Mouse (Mus musculus) gastrocnemius, postnatal 25 days (tissue): Measurements from ENCODE around the gene Adap2. TPM values are rescaled to one million over a fixed set of nuclear protein-coding genes. Genes with fewer than 3 reads are reported as not detected.
A peak's percentile ranks its signal among the peaks of the same experiment; 100 is the strongest.
"Not testable (repeated sequence)": the region's sequence is repeated elsewhere in the genome, so short reads cannot be mapped to it uniquely, and the experiment has no call there.

Source experiments
- DNase-seq: peaks from one replicate; pipeline ENCODE4 v3.0.0; 2022
- long read RNA-seq, 2 experiments: library from polyadenylated mRNA; stranded (forward); transcript quantifications; one replicate each; pipeline ENCODE4 v2.0.0; 2021
- total RNA-seq, 2 experiments: library from RNA; stranded (reverse); gene quantifications; 1 replicate in 1 of 2; 2 replicates in 1 of 2; pipeline ENCODE4 v1.2.3; 2021

Adap2 gene
- total RNA-seq, result 1 to 10 TPM; 5.0 to 6.0 TPM
- long read RNA-seq, experiment 1, result 0 reads
- long read RNA-seq, experiment 2, result 0 reads

DNA sequence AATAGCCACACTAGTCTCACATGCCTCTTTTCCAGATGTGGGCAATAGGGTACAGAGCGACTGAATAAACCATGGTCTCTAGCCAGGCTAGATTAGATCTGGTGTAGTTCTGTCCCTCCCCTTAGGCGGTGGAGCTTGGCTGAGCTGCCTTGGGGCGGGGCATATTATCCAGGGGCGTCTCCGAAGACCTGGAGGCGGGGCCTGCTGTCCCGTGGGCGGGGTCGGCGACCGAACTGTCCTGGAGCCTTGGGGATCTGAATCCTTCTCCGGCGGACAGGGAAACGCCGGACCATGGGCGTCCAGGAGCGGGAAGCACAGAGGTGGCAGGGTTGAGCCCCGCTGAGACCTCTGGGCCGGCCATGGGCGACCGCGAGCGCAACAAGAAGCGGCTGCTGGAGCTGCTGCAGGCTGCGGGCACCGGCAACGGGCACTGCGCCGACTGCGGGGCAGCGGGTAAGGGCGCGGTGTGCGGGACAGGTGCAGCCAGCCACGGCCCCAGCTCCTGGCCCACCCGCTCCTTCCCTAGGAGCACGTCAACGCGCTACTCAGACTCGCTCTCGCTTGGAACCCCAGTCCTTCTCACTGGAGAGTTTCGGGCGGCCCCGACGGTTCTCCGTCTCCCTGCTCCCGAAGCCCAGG, at the start of gene Adap2:
Adap2 (plus strand) TSS at position 249 of the 639 bp plus-strand sequence.
- peak; percentile 91 for DNase-seq

DNA sequence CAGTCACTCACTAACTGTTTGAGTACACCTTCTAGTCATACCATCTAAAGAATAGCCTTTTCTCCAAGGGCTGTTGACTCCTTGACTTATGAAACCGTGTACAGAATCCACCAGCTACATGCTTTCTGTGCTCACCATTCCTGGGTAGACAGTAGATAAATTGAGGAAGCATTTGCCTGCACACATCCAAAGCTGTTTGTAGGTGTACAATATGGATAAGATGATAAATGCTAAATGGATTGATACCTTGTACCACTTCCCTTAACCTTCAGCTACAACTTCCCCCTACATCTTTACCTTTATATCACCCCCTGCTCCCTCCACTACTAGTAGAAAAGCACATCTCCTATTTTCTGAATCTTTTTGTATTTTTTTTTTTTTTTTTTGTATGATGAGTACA, 49.5 kb upstream of the Adap2 start:
- DNase-seq, result no peak

DNA sequence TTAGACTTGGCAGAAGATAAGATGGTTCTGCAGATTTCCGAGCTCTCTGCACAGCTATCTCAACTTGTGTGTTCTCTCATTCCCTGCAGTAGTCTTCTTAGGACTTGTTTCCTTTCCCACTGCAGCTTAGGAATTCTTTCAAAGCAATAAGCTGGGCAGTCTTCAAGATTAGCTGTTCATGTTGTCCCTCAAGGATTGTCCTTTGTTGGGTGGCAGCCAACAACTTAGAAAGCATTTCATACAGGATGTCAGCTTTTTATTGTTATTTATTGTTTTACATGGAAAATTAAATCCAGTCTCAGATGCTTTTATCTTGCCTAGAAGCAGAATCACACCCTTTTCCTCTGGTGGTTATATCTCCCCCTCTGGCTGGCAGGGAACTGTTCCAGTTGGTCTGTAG, 37.5 kb upstream of the Adap2 start:
- no peak for DNase-seq

DNA sequence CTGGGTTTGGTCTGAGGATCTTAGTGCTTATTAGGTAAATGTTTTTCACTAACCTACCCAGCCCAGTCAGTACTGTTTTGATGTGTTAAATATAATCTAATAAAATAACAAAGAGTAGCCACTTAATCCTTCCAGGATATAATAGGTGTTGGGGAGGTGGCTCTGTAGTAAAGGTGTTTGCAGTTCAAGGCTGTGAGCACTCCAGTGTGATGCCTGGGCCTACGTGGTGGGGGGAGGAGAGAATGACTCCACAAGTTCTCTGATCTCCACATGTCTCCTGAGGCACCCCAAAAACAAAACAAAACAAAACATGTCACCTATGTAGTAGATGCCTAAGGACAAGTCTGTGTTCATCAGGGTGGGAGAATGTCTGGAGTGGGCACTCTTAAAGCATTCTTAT, 21.9 kb upstream of the Adap2 start:
- no peak for DNase-seq

- no peak for DNase-seq
These were observed 19.2 kb upstream of the Adap2 start for GRCm38 (mm10) chr11:80134744-80135143.

GRCm38 (mm10) chr11:80135954-80136683, 17.8 kb upstream of the Adap2 start:
- DNase-seq, result no peak

- no peak for DNase-seq
These were observed 17.1 kb upstream of the Adap2 start for GRCm38 (mm10) chr11:80136786-80137185.

DNA sequence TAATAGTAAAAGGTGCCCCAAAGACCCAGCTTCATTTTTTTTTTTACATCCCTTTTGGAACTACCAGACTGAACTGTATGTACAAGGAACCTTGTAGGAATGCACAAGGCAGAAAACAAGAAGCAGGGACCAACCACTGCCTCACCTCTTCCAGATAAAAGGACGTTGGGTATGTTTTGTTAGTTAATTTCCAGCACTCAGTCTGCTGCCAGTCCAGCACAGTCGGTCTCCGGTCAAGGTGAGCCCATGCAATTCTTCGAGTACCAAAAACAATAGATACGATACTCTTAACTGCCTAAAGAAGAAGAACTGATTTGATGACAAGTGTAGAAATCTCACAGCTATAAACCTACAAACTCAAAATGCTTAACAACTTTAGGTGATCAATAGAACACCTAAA, 16.1 kb upstream of the Adap2 start:
- DNase-seq, result no peak

DNA sequence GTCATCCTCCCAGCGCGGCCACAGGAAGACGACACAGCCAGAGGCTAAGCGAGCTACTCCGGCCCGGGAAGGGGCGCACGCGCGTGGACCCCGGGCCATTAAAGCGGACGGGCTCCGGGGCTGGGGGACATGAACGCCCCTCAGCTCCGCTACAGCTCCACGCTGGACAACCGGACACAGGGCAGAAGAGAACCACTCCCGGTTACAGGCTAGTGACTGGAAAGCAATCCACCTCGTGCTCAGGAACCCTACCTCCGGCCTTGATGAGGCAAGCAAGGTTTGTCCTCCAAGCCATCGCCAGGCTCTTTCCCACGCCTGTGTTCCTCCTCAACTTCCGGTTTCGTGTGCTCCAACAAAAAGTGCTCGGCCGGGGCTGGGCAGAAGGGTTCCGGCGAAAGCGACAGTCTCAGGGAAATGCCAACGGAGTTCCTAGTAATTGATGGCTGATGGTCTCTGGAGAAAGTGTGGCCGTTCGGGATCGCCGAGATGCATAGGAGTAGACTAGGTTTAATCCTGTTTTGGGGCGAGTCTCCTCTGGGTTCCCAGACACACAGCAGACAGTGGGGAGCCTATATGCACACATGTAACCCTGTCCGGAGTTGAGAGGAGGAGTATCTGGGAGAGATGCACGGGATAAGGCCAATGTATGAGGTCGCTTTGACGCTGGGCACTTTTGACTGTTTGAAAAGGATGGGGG, 11.9 kb upstream of the Adap2 start, which contains the start of gene Tefm:
Tefm (minus strand) TSS at position 351 of the 697 bp plus-strand sequence.
- peak; percentile 77 for DNase-seq

GRCm38 (mm10) chr11:80142872-80143271, 11.0 kb upstream of the Adap2 start:
- no peak for DNase-seq

DNA sequence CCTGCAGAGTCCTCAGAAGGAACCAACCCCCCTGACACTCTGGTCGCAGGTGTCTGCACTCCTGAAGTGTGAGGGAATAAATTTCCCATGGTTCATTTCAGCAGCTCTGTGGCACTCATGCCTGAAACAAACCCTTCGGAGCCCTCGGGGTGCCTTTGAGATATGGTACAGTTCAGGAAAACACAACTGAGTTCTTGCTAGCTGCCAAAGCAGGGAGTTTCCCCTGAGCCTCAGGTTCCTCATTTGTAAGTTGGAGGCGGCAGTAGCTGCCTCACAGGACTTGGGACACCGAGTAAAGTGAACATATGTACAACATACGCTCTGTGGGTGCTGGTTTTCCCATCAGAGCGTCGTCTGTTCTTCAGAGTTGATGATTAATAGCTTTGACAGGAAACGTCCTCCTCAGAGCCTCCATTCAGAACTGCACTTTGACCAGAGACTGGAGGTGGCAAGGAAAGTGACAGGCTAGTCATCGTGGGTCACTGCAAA, 8.1 kb upstream of the Adap2 start:
- DNase-seq, result no peak

- no peak for DNase-seq
These were observed 6.2 kb upstream of the Adap2 start for GRCm38 (mm10) chr11:80147748-80148147.

DNA sequence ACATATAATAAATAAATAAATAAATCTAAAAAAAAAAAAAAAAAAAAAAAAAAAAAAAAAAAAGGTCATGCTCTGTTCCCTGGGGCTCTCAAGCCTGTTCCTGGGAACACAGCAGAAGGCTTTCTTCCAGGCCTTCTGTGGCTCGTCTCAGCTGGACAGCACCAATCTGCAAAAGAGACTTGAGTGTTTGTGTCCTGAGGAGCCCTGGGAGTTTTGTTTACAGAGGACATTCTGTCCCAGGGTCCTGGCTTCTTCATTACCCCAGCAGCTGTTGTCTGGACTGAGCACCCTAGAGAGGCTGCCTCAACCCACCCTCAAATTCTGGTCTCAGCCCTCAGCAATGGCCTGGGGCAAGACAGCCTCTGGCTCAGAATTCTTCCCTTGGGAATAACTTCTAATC, 5.6 kb upstream of the Adap2 start:
- peak; percentile 75 for DNase-seq

DNA sequence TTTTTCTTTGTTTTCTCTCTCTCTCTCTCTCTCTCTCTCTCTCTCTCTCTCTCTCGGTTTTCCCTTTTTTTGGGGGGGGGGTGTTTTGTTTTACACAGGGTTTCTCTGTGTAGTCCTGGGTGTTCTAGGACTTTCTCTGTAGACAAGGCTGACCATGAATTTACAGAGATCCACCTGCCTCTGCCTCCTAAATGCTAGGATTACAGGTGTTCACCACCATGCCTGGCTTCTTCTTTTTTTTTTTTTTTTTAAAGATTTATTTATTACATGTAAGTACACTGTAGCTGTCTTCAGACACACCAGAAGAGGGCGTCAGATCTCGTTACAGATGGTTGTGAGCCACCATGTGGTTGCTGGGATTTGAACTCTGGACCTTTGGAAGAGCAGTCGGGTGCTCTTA, 4.9 kb upstream of the Adap2 start:
- not testable (repeated sequence) for DNase-seq

DNA sequence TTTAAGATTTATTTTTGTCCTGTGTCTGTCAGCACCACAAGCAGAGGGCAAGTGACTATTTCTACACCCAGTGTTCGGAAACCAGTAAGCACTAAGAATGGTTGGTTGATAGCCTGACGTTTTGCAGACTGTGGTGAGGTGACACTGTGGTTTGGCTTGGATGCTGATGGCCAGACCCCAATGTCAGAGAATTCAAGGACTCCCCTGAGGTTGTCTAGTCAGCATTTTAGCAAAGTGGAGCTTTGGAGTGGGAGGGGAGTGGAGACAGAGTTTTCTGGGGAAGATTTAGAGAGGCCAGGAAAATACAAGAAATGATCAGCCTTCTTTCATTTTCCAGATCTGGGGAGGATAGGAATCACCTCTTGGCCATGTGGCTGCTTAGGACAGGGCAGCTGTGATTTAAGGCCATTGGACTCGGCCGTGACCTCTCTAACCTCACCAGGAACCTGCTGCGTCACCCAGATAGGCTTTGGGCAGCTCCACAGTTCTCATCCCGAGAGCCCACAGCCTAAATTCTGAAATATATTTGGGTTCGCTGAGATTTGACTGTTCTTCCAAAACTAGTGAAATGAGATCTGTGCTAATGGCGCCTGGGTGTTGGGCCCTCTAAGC, 4.4 kb upstream of the Adap2 start:
- no peak for DNase-seq

DNA sequence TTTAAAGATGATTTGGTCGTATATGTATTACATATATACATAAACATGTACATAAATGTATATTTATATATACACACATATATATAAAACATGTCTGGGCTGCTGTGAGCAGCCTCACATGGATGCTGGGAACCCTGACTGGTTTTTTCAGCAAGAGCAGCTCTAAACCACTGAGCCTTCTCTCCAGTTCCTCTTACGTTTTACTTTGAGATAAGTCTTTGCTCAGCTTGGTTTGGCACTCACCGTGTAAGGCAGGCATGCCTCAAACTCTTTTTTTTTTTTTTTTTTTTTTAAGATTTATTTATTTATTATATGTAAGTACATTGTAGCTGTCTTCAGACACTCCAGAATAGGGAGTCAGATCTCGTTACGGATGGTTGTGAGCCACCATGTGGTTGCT, 3.3 kb upstream of the Adap2 start:
- DNase-seq, result no peak

- no peak for DNase-seq
These were observed 2.4 kb upstream of the Adap2 start for GRCm38 (mm10) chr11:80151541-80151940.

- no peak for DNase-seq
These were observed 1.5 kb upstream of the Adap2 start for GRCm38 (mm10) chr11:80152376-80152775.

GRCm38 (mm10) chr11:80154501-80154900, 596 bp downstream of the Adap2 start:
- DNase-seq, result no peak

- DNase-seq, result no peak
These were observed 1.6 kb downstream of the Adap2 start for GRCm38 (mm10) chr11:80155541-80155940.

GRCm38 (mm10) chr11:80155961-80156360, 2.1 kb downstream of the Adap2 start:
- DNase-seq, result no peak

DNA sequence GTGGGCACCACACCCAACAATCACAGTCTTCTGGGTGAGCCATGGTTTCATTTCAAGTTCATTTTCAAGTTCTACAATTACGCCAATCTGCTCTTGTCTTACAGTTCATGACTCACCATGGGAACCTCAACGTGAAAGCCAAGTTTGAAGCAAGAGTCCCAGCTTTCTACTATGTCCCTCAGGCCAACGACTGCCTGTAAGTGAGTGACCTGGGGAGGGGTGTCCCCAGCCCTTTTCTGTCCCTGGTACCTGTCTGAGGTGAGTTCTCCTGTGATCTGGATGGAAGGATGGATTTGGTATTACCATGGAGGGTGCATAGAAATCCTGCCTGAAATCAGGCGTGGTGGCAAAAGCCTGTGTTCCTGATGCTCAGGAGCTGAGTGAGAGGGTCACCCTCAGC, 2.9 kb downstream of the Adap2 start:
- no peak for DNase-seq

- DNase-seq, result no peak
These were observed 5.1 kb downstream of the Adap2 start for GRCm38 (mm10) chr11:80159018-80159417.
